Mouse (Mus musculus) C2C12 (cell line): Measurements from ENCODE around the gene Pnmal2. TPM values are rescaled to one million over a fixed set of nuclear protein-coding genes. Genes with fewer than 3 reads are reported as not detected.

Experiments
- H3K27me3 ChIP-seq: one replicate; pipeline ENCODE4 v1.6.1; 2011; ENCODE audit not compliant: control insufficient read depth, insufficient read depth, insufficient read length
- H3K36me3 ChIP-seq: one replicate; pipeline ENCODE4 v1.6.1; 2011; ENCODE audit not compliant: control insufficient read depth, insufficient read depth
- H3K4me3 ChIP-seq: one replicate; pipeline ENCODE4 v1.5.1; 2011; ENCODE audit warnings: mild to moderate bottlenecking, control low read depth; ENCODE audit not compliant: poor library complexity, insufficient read depth, severe bottlenecking
- H3K79me2 ChIP-seq: one replicate; pipeline ENCODE4 v1.6.1; 2011; ENCODE audit not compliant: control insufficient read depth, insufficient read depth
- H3K79me3 ChIP-seq: one replicate; pipeline ENCODE4 v1.6.1; 2011; ENCODE audit warnings: low read depth, control low read depth
- H3ac ChIP-seq: one replicate; pipeline ENCODE3; 2011; ENCODE audit warnings: low read depth; ENCODE audit not compliant: control insufficient read depth, insufficient read length
- CEBPB ChIP-seq: IDR thresholded peaks from one replicate; pipeline ENCODE4 v1.6.1; 2011; ENCODE audit warnings: low read depth, mild to moderate bottlenecking, control low read depth, moderate library complexity
- CTCF ChIP-seq: IDR thresholded peaks from one replicate; pipeline ENCODE4 v1.5.1; 2011; ENCODE audit not compliant: control insufficient read depth, insufficient read depth, insufficient read length
- FOSL1 ChIP-seq: IDR thresholded peaks from one replicate; pipeline ENCODE4 v1.8.0; 2011; ENCODE audit warnings: mild to moderate bottlenecking, low read length; ENCODE audit not compliant: poor library complexity, insufficient read depth, severe bottlenecking
- MAX ChIP-seq: IDR thresholded peaks from one replicate; pipeline ENCODE4 v1.6.1; 2011; ENCODE audit warnings: mild to moderate bottlenecking, control low read depth
- MYOD1 ChIP-seq: IDR thresholded peaks from one replicate; pipeline ENCODE4 v1.6.1; 2011; ENCODE audit warnings: low read depth; ENCODE audit not compliant: control insufficient read depth, insufficient read length
- MYOG ChIP-seq: IDR thresholded peaks from one replicate; pipeline ENCODE4 v1.6.1; 2011; ENCODE audit not compliant: control insufficient read depth, insufficient read length; ENCODE audit errors: extremely low read depth
- USF1 ChIP-seq: IDR thresholded peaks from one replicate; pipeline ENCODE4 v1.6.1; 2011; ENCODE audit warnings: low read depth, mild to moderate bottlenecking, control low read depth, moderate library complexity
- polyA plus RNA-seq: library from polyadenylated mRNA; unstranded; fragments of >200 nt; fragmentation: generic; extraction: Trizol; gene quantifications from one replicate; pipeline ENCODE4 v1.2.1, GENCODE M21; 2012; ENCODE audit warnings: missing spikeins

The Pnmal2 gene
- polyA plus RNA-seq, 1 experiment: 12.6 TPM

GRCm38 (mm10) chr7:16923283-16924036, 21.0 kb upstream of the Pnmal2 start:
- H3ac ChIP-seq: peak overlapping the region; percentile 86
- H3K79me3 ChIP-seq: peaks cover 30% of the 10 kb centered on the region
- peaks cover 46% of the 10 kb centered on the region for H3K79me2 ChIP-seq
- H3K36me3 ChIP-seq: peaks cover 8% of the 10 kb centered on the region
- peak overlapping the region; percentile 90 for H3K4me3 ChIP-seq
- no peak for TF ChIP-seq FOSL1
- no peak for TF ChIP-seq MYOG
- TF ChIP-seq CTCF: no peak
- TF ChIP-seq MAX: no peak
- no peak for TF ChIP-seq MYOD1
- TF ChIP-seq USF1: no peak
- no peak for TF ChIP-seq CEBPB
- H3K27me3 ChIP-seq: no peaks in the 10 kb centered on the region

DNA sequence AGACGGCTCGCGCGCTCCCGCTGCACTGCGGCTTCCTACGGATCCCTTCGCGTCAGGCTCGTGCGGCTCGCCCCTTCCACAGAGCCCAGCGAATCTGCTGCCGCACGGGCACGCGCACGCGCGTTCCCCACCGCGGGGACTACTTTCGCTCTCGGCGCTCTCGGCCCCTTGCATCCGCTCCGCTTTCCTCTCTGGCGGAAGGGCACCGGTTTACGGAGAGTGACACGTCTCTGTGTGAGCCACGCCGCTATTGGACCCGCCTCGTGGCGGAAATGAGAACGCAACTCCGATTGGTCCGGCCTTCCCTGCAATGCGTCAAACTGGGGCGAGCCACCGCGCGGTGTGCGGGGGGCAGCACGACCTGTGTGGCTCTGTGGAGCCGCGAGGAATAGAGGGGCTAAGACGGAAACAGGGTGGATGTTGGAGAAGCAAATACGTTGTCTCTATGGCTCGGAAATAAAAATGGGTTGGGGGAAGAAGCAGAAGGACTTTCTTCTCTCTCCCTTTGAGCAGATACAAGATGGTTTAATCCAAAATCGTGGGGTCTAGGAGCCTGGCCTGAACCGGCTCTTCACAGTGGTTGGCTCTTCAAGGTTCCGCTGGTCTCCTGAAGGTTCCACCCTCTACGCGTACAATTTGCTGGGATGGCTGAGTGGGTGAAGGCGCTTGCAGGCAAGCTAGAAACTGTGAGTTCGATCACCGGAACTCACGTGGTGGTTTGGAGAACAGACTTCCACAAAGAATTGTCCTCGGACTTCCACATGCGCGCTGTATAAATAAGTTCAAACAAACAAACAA, 20.2 kb upstream of the Pnmal2 start, which contains the start of gene Calm3:
TSS of gene Calm3 (minus strand) at position 78 of the 798 bp plus-strand sequence.
- Histone ChIP-seq H3K4me3 (peak within 1 kb of the TSS; percentile 90), H3K79me3 (peaks cover 30% of the 10 kb centered on the region), H3ac (peak within 1 kb of the TSS; percentile 86), H3K79me2 (peaks cover 45% of the 10 kb centered on the region), H3K36me3 (peaks cover 4% of the 10 kb centered on the region), H3K27me3 (no peaks in the 10 kb centered on the region)
- no peak for TF ChIP-seq MYOD1
- peak; percentile 87 for TF ChIP-seq MAX

GRCm38 (mm10) chr7:16928341-16928740, 16.1 kb upstream of the Pnmal2 start:
- no peak overlapping the region for H3ac ChIP-seq
- peaks cover 4% of the 10 kb centered on the region for H3K79me2 ChIP-seq
- no peaks in the 10 kb centered on the region for H3K27me3 ChIP-seq
- peaks cover under 1% of the 10 kb centered on the region for H3K79me3 ChIP-seq
- TF ChIP-seq CTCF (no peak), MYOD1 (no peak), MAX (no peak), FOSL1 (no peak), MYOG (no peak), CEBPB (no peak), USF1 (no peak)
- no peak overlapping the region for H3K4me3 ChIP-seq
- no peaks in the 10 kb centered on the region for H3K36me3 ChIP-seq

DNA sequence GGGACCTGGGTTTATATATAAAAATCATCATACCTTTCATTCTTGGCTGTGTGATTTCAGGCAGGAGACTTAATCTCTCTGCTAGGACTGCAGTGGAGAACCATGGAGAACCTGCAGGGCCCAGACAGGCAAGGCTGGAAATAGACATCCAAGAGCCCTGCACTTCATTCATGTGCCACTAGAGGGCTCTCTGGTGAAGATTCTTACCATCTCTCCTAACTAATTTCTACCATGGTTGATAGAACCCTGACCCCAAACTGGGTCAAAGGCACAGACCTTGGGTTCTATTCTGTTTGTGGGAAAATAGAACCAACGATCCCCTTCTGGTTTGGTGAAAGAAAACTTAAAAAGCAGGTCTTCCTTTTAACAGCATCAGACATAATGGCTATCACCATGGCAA, 13.6 kb upstream of the Pnmal2 start:
- H3ac ChIP-seq: no peak overlapping the region
- H3K27me3 ChIP-seq: no peaks in the 10 kb centered on the region
- no peaks in the 10 kb centered on the region for H3K36me3 ChIP-seq
- no peak overlapping the region for H3K4me3 ChIP-seq
- no peaks in the 10 kb centered on the region for H3K79me2 ChIP-seq
- TF ChIP-seq USF1 (no peak), MYOG (no peak), MAX (no peak), CEBPB (no peak), MYOD1 (no peak), CTCF (no peak), FOSL1 (no peak)
- no peaks in the 10 kb centered on the region for H3K79me3 ChIP-seq

DNA sequence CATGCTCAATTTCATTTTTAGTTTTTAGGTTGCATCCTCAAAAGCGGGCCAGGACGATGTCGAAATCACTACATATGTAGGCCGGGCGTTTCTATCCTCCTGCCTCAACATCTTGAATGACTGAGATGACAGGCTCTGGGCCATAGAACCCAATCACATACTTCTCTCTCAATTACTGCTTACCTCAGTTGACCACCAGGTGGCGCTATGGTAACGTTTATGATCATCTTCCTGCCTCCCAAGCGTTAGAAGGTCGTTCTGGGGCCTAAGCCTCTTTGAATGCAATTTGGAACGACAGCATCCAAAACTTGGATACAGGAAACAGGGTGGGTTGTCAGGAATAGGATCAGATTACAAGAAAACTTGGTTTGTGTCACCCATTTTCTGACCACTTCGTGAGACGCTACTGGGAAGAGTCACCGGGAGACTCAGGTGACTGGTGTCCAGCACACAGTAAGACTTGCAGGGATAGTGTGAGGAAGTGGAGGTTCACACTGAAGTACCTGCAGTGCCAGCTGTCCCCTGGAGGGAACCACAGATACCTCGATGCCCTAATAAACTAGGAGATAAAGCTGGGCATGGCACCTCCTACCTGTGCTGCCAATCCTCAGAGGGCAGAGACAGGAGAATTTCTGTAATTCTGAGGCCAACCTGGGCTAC, 12.4 kb upstream of the Pnmal2 start:
- Histone ChIP-seq H3K36me3 (no peaks in the 10 kb centered on the region), H3K79me3 (no peaks in the 10 kb centered on the region), H3K27me3 (no peaks in the 10 kb centered on the region), H3K79me2 (no peaks in the 10 kb centered on the region), H3ac (no peak overlapping the region), H3K4me3 (no peak overlapping the region)
- TF ChIP-seq MYOD1: no peak
- TF ChIP-seq CTCF: peak; percentile 12
